Mouse (Mus musculus) adrenal gland, adult (tissue): ENCODE measurements around the gene Olfr374.
"Not testable (repeated sequence)": the region's sequence is repeated elsewhere in the genome, so short reads cannot be mapped to it uniquely, and the experiment has no call there.

ENCODE experiments used
- DNase-seq, 2 experiments: peaks; one replicate each; pipeline ENCODE4 v3.0.0; 2022 to 2023; ENCODE audit warnings: low spot score in 1 of 2; ENCODE audit not compliant: inconsistent age in 2 of 2

Olfr374 gene

DNA sequence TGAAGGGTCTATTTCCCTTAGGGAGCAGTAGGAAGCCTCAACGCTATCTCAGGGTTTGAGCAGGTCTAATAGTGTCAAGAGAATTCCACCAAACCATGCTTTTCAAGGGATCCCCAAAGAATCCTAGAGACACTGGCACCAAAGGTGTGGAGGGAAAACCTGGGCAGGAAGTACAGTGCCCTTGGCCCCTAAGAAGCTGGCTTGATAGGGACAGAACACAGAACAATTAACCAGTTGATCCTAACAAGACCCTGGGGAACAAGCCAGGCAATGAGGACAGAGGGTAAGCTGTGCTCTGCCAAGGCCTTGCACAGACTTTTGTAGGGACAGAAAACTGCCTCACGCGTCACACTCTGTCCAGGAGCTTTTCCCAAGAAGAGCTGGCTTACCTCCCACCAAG is at the start of gene Olfr374:
Olfr374 (plus strand) TSS at position 301 of the 400 bp plus-strand sequence.
- no peak for DNase-seq

DNA sequence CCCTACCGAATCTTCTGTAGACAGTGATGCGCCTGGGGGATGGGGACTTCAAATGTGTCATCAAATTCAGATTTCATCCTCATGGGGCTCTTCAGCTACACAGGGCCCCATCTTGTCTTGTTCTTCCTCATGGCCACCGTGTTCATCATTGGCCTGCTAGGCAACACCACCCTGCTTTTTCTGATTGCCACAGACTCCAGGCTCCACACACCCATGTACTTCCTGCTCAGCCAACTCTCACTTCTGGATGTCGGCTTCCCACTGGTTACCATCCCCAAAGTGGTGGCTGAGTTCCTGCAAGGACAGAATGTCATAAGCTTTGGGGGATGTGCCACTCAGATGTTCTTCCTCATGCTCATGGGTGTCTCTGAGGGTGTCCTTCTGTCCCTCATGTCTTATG is 49.2 kb upstream of the Olfr374 start:
- DNase-seq, result not testable (repeated sequence)

DNA sequence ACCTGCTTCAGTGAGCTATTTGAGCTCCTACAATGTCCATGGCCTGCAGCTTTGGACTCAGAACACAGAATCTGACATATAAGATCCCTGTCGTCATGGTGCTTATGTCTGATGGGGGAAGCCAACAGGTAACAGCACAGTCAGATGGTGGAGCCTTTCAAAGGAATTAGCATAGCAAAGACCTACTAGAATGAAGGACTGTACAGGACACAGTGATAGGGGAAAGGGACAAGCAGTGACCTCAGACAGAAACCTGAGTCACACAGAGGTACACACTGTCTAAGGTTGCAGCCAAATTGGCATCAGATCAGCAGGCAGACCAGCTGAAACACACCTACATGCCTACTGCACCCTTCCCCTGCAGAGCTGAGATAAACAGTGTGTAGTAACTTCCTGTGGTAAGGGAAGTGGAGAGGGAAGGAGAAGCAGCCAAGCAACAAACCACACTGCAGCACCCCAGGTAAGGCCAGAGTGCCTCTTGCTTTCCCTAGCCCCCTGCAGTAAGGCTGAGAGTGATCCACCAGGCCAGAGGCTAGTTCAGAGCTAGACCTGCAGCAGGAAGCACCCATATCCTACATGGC is 39.9 kb upstream of the Olfr374 start:
- DNase-seq, result not testable (repeated sequence)

DNA sequence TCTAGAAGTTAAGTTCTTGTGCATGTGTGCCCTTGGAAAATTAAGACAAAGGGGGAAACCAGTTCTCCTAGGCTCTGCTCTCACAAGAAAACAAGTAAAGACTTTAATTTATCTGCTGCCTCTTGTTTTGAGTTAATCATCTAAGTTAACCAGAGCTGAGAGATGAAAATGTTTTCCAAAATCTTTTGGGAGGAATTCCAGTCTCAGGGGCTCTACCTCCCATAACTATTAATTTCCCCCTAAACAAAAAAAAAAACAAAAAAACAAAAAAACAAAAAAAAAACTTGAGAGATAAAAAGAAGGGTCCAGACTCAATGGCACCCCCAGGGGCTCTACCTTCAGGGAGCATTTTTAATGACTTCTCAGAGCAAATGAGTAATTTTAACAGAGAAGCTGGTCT is 24.0 kb upstream of the Olfr374 start, which contains the start of gene Olfr373:
Olfr373 (plus strand) TSS at position 301 of the 400 bp plus-strand sequence.
- not testable (repeated sequence) for DNase-seq

DNA sequence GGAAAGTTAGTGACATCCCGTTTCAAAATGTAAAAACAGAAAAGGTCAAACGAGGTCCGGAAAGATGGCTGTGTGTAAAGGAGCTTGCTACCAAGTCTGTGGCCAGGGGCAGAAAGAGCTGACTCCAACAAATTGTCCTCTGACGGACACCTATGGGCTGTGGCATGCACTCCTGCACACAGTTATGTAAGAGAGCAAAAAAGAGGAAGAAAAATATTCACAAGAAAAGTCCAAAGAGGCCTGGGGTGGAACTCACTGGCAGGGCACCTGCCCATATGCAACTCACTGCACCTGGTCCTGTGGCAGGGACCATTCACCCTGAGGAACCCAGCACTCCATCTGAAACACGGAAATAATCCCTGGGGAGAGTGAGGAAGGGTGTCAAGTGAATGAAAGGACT is 22.1 kb upstream of the Olfr374 start:
- no peak for DNase-seq

DNA sequence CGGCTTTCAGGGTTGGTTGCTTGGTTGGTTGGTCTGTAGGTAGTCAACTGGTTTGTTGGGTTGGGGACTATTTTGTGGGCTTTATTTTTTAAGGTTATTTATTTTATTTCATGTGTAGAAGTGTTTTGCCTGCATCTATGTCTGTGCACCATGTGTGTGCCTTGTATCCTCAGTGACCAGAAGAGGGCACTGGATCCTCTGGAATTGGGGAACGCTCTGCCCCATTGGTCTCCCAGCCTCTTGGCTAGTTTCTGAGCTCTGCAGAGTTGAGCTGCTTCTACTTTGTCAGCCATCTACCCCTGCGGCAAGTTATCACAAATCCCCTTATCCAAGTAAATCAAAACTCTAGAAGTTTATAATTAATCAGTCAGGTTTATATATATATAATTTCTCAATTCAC is 19.2 kb upstream of the Olfr374 start:
- DNase-seq, result not testable (repeated sequence)

DNA sequence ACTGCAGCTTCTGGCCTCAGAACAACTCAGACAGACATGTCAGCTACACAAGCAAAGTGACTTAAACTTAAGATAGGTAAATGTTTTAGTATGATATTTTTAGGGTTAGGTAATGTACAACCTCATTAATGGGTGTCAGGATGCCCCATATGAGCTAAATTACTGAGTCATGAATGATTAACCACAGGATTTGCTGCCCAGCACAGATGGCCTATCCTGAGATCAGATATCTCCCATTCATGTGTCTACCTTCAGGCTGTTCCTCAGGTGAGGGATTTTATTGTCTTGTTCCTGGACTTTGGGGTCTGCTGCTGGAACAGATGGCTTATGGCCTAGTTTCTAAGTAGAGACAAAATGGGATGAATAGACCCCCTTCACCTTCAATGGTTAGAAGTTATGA is 10.1 kb upstream of the Olfr374 start:
- DNase-seq, result not testable (repeated sequence)

DNA sequence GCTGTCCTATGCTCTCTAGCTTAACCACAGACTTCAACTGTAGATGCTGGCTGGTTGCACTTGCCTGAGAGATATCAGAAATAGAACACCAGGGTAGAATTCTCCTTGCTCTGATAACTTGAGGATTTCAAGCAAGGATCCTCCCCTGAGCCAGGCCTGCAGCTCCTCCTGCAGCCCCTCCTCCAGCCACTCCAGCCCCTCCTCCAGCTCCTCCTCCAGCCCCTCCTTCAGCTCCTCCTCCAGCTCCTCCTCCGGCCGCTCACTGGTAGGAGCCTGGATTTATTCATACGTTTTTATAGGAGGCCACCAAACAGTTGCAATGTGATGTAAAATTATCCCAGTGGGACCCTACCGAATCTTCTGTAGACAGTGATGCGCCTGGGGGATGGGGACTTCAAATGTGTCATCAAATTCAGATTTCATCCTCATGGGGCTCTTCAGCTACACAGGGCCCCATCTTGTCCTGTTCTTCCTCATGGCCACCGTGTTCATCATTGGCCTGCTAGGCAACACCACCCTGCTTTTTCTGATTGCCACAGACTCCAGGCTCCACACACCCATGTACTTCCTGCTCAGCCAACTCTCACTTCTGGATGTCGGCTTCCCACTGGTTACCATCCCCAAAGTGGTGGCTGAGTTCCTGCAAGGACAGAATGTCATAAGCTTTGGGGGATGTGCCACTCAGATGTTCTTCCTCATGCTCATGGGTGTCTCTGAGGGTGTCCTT is 7.3 kb upstream of the Olfr374 start:
- DNase-seq, result peak; percentile 33 to 70

DNA sequence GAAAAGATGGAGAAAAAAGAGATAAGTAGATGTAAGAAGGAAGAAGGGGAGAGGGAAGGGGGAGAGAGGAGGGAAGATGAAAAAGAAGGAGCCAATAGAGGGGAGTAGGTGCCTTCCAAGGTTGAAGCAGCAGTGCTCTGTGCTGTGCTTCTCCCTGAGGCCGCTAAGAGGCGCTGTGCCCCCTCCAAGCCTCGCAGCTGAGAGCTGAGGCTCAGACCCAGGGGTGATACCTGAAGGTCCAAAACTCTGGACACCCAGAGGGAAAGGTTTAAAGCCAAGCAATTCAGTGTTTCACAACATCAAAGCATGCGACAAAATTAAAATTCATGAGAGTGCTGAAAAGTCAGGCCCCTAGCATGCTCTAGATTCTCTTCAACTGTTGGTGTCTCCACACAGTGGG is 1.7 kb upstream of the Olfr374 start:
- no peak for DNase-seq

DNA sequence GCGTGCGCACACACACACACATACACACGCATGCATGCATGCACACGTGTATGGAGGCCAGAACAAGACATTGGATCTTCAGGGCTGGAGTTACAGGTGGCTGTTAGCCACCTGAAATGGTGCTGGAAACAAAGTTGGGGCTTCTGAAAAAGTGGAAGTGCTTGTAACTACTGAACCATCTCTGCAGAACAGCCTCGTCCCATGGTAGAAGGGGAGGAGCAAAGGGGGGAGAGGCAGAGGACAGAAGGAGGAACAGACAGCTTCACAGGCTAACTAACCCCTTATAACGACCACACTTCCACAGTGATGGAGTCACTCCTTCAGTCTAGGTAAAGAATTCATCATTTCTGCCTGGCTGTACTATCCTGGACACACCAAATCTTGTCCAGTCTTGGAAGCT is 4.0 kb downstream of the Olfr374 start:
- DNase-seq, result no peak

DNA sequence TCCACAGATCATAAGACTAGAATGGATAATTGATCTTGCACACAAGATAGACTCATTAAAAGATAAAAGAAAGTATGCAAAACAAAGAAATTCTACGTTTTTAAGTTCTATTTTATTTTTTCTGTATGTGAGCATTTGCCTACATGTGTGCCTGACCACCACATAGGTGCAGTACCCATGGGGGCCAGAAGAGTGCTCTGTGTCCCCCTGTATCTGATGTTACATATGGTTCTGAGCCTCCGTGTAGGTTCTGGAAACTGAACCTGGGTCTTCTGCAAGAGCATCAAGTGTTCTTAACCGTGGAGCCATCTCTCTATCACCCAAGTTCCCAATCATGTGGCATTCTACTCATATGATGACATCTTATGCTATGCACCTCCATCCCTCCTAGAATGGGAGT is 5.6 kb downstream of the Olfr374 start:
- DNase-seq, result no peak

DNA sequence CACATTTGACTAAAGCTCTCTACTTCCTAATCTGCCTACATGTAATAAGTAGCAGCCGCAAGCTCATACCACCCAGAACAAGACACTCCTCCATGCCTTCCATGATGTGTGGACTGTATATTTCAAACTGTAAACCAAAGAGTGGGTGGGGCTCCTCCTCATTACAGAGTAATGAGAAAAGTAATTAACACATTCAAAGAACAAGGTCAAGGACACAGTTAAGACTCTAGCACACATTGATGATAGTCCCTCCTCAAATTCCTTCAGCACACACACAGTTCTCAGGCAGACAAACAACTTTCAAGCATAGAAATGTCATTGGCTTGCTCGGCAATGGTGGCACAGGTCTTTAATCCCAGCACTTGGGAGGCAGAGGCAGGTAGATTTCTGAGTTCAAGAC is 8.4 kb downstream of the Olfr374 start:
- no peak for DNase-seq

DNA sequence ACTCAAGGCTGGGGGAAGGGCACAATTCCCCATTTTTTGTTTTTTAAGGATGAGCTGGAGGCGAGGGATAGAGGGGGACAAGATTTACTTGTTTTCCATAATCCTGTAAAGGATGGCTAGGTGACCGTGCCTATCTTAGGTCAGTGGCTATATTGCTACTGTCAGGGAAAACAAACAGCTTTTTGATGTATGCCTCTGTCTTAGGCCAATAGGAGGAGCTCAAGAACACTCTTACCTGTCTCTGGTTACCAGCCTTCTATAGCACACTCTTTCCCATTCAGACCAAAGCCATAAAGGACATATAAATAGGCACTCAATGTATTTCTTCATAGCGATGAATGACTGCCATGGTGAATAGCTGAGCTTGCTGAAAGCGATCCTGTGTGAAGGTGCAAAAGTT is 11.8 kb downstream of the Olfr374 start:
- no peak for DNase-seq

DNA sequence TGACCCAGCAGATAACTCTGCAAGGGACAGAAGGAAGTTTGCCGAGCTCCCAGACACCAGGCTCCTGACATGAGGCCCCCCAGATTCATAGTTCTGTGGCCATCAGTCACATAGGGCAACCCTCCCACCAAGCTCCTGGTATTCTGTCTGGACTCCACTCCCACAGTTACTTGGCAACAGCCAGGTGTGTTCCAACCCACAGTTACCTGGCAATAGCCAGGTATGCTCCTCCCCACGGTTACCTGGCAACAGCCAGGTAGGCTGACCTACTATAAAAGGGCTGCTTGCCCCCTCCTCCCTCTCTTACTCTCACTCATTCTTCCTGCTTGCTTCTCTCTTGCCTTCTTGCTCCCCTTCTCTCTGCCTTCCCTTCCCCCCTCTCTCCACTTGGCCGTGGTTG is 14.6 kb downstream of the Olfr374 start:
- DNase-seq, result not testable (repeated sequence)

DNA sequence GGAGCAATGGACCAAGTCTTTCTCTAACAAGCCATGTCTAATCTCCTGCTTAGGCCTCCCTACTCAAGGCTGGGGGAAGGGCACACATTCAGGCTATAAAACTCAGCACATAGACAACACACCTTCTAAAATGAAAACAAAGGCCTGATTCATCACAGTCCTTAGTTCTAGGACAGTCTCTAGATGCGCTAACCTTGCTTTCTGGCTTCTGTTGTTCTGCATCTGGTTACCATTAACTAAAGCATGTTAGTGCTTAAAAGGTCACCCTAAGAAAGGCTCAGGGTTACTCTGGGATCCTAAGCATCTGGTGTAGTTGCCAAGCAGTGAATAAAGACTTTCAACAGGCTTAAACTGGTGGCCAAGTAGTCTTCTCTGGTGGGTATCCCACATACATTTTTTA is 15.2 kb downstream of the Olfr374 start:
- no peak for DNase-seq

DNA sequence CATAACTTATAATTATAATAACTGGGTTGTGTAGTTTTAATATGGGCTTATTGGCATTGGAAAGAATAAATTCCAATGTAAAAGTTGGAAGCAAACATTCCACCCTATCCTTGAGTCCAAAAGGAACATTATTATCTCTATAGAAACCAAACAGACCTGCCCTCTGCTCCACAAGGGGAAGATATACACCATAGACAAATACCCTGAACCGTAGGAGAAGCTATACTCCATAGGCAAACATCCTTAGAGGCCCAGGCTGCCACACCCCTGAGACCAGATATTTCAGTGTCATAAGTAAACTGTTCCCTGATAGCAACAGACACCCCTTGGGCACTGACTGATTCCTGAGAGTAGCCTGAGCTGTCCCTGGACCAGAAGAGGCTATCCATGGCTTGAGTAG is 21.0 kb downstream of the Olfr374 start:
- no peak for DNase-seq

DNA sequence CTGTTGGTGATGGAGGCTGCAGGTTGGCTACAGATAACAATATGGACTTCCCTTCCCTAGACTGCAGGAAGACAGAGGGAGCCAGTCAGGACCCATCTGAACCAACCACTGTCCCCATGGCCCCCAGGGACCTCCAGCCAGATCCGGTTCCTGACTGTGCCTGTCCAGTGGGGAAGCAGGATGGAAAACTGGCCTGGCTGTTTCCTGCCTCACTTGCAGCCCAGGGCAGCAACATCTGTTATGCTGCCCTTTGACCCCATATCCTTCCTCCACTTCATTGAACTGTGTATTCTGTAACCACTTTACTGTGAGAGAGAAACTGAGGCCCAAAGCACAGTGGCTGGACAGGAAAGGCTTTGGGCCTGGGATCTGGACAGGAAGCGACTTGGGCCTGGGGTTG is 24.4 kb downstream of the Olfr374 start:
- peak; percentile 58 to 71 for DNase-seq

DNA sequence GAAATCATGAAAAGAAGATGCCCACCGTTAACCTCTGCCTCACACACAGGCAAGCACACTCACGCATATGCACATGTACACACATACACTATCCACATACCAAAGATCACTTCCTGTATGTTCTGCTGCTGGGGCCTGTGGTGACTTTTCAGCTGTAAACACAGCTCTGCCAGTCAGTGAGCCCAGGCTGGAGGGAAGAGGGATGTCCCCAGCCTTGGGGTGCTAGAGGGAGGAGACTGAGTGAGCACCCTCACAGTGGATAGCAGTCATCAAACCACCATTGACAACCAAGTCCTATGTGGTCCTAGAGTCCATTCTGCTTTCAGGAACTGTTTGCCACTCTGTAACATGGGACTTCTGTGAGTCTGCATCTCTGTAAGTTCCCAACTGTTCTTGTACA is 25.1 kb downstream of the Olfr374 start:
- DNase-seq, result no peak

DNA sequence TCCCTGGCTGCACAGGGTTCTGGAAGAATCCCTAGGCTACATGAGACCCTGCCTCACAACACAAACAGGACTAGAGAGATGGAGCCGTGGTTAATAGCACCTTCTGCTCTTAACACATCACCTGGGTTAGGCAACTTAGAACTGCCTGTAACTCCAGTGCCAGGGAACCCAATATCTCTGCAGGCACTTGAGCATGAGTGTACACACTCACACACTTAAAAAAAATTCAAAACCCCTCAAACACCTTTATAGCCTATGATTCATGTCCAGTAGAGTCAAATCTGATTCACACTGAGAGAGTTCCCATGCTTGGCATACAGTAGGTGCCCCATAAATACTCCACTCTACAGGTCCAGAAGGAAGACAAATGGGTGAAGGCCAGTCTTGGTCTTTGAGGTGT is 25.6 kb downstream of the Olfr374 start:
- DNase-seq, result no peak

DNA sequence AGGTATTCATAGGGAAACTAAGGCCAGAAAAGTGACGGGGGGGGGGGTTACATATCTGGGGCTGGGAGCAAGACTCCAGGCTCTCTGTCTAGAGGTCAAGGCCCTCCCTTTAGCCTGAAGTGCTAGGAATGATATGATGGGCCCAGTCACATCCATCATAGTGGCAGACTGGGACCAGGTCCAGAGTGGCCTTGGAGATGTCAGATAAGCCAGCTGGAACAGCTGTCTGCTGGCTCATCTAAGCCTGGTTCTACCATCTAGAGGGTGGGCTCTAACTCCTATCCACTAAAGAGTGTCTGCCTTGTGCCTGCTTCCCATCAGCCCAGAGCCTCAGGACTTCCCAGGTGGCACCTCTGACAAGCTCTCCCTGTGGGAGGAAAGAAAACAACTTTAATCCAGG is 26.1 kb downstream of the Olfr374 start:
- peak; percentile 78 to 90 for DNase-seq

DNA sequence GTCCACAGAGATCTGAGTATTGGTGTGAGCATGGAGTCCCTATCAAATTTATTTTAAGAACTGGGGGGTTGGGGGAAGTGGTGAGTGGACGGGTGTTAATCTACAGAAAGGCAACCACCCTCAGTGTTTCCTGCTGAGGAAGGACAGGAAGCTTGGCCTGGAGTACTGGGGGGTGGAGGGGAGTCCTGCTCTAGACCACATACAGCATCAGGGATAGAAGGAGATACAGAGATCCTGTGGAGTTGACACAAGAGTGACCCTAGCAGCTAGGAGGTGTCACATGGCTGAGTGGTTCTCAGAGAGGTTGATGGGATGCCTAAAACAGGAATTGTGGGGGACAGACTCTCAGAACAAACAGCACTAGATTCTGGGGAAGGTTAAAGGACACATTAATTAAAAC is 26.7 kb downstream of the Olfr374 start:
- DNase-seq, result peak in 1 of 2 experiments; percentile 57

DNA sequence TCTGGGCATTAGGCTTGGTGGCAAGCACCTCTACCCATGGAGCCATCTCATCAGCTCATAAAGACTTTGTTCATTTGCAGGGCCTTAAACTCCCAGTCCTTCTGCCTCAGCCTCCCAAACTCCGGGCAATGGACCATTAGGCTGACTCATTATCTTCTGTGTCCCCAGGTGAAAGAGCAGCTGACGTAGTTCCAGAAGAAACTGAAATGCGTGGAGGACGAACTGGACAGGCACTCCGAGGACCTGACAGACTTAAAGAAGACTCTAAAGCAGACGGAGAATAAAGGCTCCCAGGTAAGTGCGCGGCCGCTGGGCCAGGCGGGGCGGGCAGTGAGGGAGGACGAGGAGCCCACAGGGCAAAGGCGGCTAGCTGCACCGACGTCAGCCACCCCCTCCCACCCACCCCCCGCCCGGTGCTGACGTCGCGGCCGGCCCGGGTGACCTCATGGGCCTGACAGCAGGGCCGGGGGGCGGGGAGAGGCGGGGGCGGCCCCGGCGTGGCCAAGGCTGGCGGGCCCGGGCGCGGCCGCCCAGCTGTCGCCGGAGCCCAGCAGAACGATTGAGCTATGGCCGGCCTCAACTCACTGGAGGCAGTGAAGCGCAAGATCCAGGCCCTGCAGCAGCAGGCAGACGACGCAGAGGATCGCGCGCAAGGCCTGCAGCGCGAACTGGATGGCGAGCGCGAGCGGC is 28.1 kb downstream of the Olfr374 start, which contains the start of gene Tpm4:
Tpm4 (plus strand) TSS at position 220 of the 690 bp plus-strand sequence.
- peak; percentile 79 to 90 for DNase-seq
